Mouse (Mus musculus): ENCODE results near the gene Cdx4. TPM values are rescaled to one million over a fixed set of nuclear protein-coding genes. Genes with fewer than 3 reads are reported as not detected.

Gene Cdx4
- polyA plus RNA-seq, 1 experiment from 2014 or later: not detected

DNA sequence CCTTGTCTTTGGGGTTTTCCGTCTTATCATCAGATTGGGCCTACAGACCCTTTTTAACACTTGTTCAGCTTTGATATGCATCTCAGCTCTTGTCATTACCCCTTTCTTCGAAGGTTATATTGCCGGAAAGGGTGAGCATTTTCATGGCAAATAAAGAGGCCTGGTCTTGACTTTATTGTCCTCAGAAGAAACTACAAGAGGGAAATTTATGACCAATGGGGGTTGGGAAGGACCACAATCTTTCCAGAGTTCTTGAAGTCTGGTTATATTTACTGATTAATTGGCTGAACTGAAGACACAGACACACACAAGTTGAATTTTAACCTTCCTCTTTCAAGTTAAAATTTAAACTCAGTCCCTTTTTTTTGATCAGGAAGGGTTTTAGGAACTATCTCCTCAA is 4.7 kb downstream of the Cdx4 start:
- Histone ChIP-seq H3K27ac (ENCODE audit: low read length) (no peak overlapping the region), H3K4me3 (ENCODE audit: low read length) (no peak overlapping the region), H3K9me3 (ENCODE audit: control insufficient read depth, low read length) (no peaks in the 10 kb centered on the region), H3K4me2 (ENCODE audit: low read depth, low read length) (no peak overlapping the region), H3K27me3 (replicated peaks; ENCODE audit: control insufficient read depth, insufficient read depth, low read length) (peaks cover 24% of the 10 kb centered on the region), H3K36me3 (ENCODE audit: control insufficient read depth, insufficient read depth, low read length) (no peaks in the 10 kb centered on the region), H3K9ac (ENCODE audit: low read depth, low read length) (no peak overlapping the region), H3K4me1 (ENCODE audit: control insufficient read depth, insufficient read depth, low read length) (no peaks in the 10 kb centered on the region)
- WGBS: 44% methylated on average over 3 of the region's 3 CpGs
- peak; percentile 68 for ATAC-seq

DNA sequence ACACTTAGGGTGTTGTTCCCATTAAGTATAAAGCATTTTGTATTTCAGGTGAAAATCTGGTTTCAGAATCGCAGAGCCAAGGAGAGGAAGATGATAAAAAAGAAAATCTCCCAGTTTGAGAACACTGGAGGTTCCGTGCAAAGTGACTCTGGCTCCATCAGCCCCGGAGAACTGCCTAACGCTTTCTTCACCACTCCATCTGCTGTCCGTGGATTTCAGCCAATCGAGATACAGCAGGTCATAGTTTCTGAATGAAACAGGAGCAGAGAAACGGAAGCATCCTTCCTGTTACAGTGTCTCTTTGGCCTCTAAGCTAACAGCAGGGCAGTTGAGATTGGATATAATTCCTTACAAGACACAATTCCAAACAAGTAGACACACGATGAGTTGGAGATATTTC is 8.2 kb downstream of the Cdx4 start:
- Histone ChIP-seq H3K9me3 (ENCODE audit: control insufficient read depth, low read length) (no peaks in the 10 kb centered on the region), H3K4me3 (ENCODE audit: low read length) (no peak overlapping the region), H3K4me1 (ENCODE audit: control insufficient read depth, insufficient read depth, low read length) (no peaks in the 10 kb centered on the region), H3K9ac (ENCODE audit: low read depth, low read length) (no peak overlapping the region), H3K4me2 (ENCODE audit: low read depth, low read length) (no peak overlapping the region), H3K36me3 (ENCODE audit: control insufficient read depth, insufficient read depth, low read length) (no peaks in the 10 kb centered on the region), H3K27ac (ENCODE audit: low read length) (no peak overlapping the region), H3K27me3 (replicated peaks; ENCODE audit: control insufficient read depth, insufficient read depth, low read length) (peaks cover 5% of the 10 kb centered on the region; the same call in 1 of the 2 replicates)
- 71% methylated on average over 8 of the region's 8 CpGs for WGBS
- no peak for ATAC-seq

DNA sequence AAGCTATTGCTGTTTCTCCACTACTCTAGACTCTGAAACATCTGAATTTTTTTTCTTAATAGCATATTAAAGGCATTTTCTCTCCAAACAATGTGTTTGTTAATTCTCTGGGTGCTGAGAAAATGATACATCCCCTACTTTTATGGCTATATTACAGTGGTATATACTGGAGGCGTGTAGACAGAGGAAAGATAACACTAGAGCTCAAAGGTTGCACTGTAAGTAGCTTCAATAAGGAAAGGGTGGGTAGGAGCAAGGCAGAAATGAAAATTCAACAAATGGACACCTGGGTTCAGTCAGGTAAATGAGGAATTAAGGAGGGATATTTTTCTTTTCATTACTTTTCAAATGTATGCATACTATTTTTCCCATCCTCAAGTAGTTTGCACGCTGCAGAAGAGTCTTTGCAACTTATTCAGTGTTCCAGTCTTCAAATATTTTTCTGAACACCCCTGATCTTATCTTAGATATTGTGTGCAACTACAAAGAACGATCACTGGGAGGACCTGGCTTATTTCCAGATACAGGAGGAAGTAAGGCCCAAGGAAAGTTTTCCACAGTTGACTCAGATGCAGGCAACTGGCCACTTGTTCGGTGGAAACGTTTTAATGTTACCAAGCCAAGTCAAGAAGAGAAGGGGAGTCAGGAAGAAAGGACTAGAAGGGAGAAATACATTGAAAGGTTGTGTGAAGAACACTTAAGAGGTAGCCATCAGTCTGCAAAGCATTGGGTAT is 10.1 kb downstream of the Cdx4 start:
- peak; percentile 97 for ATAC-seq
- no peak overlapping the region for H3K4me2 ChIP-seq (ENCODE audit: low read depth, low read length)
- H3K36me3 ChIP-seq (ENCODE audit: control insufficient read depth, insufficient read depth, low read length): no peaks in the 10 kb centered on the region
- H3K9me3 ChIP-seq (ENCODE audit: control insufficient read depth, low read length): no peaks in the 10 kb centered on the region
- WGBS: 48% methylated on average over 5 of the region's 5 CpGs
- peaks cover 5% of the 10 kb centered on the region; the same call in 1 of the 2 replicates for H3K27me3 ChIP-seq (replicated peaks; ENCODE audit: control insufficient read depth, insufficient read depth, low read length)
- no peak overlapping the region for H3K9ac ChIP-seq (ENCODE audit: low read depth, low read length)
- peak overlapping the region; percentile 69 for H3K27ac ChIP-seq (ENCODE audit: low read length)
- no peaks in the 10 kb centered on the region for H3K4me1 ChIP-seq (ENCODE audit: control insufficient read depth, insufficient read depth, low read length)
- no peak overlapping the region for H3K4me3 ChIP-seq (ENCODE audit: low read length)

DNA sequence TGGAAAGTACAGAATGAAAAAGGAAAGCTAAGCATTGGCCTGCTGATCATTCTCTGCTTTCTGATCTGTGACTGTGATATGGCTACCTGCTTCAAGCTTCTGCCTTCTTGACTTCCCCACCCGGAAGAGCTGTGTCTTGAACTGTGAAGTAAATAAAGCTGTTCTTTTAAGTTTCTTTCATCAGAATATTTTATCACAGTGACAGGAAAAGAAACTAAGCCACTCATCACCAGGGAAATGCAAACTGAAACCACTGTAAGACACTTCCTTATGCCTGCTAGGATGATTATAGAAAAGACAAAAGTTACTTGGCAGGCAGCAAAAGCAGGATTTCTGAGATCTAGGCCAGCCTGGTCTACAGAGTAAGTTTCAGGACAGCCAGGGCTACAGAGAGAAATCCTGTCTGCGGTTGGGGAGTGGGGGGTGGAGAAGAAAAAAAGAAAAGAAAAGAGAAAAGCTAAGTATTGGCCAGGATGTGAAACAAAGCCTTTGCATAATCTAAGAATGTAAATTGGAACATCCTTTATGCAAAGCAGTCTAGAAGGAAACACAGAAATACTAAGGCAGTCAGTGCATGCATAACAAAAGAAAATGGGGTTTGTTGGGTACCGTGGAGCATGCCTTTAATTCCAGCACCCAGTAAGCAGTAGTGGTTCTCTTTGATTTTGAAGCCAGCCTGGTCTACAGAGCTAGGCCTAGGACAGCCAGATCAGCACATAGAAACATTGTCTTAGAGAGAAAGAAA is 20.3 kb downstream of the Cdx4 start:
- WGBS: 63% methylated on average over 3 of the region's 3 CpGs
- no peak overlapping the region for H3K27ac ChIP-seq (ENCODE audit: low read length)
- H3K4me2 ChIP-seq (ENCODE audit: low read depth, low read length): no peak overlapping the region
- no peaks in the 10 kb centered on the region for H3K9me3 ChIP-seq (ENCODE audit: control insufficient read depth, low read length)
- H3K27me3 ChIP-seq (replicated peaks; ENCODE audit: control insufficient read depth, insufficient read depth, low read length): peaks cover 4% of the 10 kb centered on the region; the same call in 1 of the 2 replicates
- H3K4me1 ChIP-seq (ENCODE audit: control insufficient read depth, insufficient read depth, low read length): no peaks in the 10 kb centered on the region
- no peak for ATAC-seq
- H3K4me3 ChIP-seq (ENCODE audit: low read length): no peak overlapping the region
- no peaks in the 10 kb centered on the region for H3K36me3 ChIP-seq (ENCODE audit: control insufficient read depth, insufficient read depth, low read length)
- no peak overlapping the region for H3K9ac ChIP-seq (ENCODE audit: low read depth, low read length)

DNA sequence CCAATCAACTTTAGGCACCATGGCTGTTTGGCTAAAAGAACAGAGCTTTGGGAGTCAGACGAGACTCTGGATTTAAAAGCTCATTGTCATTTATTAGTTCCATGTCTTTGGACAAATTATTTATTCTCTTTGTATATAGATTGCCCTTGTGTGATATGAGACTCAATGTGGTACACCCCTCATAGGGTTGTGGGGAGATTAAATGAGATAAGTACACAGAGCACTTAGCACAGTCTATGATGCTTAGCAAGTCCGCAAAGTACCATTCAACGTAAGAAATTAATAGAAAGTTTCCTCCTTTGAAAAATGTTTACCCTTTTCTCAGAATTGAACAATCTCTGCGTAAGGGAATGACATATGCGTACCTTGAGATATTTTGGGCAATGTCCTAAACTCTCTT is 34.6 kb downstream of the Cdx4 start:
- H3K9me3 ChIP-seq (ENCODE audit: control insufficient read depth, low read length): no peaks in the 10 kb centered on the region

DNA sequence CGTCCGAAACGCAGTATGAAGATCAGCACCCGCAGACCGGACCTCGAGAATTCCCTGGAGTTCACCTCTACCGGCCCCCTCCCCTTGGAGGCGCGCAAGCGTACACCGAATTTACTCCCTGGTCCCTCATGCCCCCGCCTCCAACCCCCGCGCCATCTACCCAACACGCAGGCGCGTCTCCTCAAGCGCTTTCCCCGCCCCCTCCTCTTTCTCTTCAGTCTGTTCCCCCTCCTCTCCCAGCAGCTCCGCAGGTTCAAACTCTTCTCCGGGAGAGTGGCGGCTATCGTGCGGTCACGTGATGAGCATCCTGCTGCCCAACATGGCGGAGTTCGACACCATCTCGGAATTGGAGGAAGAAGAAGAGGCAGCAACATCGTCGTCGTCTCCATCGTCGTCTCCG is 35.1 kb downstream of the Cdx4 start, which contains the start of gene Chic1:
Gene Chic1, plus strand, starts transcription at position 190 of the 400 bp plus-strand sequence.
- Histone ChIP-seq H3K36me3 (ENCODE audit: control insufficient read depth, insufficient read depth, low read length) (no peaks in the 10 kb centered on the region), H3K27ac (ENCODE audit: low read length) (peak within 1 kb of the TSS; percentile 33), H3K27me3 (replicated peaks; ENCODE audit: control insufficient read depth, insufficient read depth, low read length) (peaks cover 2% of the 10 kb centered on the region; the same call in 1 of the 2 replicates), H3K9ac (ENCODE audit: low read depth, low read length) (peak within 1 kb of the TSS; percentile 74), H3K4me1 (ENCODE audit: control insufficient read depth, insufficient read depth, low read length) (no peaks in the 10 kb centered on the region), H3K4me2 (ENCODE audit: low read depth, low read length) (peak within 1 kb of the TSS; percentile 49), H3K4me3 (ENCODE audit: low read length) (peak within 1 kb of the TSS; percentile 62), H3K9me3 (ENCODE audit: control insufficient read depth, low read length) (no peaks in the 10 kb centered on the region)
- WGBS: 11% methylated on average over 34 of the region's 34 CpGs
- peak; percentile 87 for ATAC-seq

More for the DNA sequence above, 34.6 kb downstream of the Cdx4 start:
- Histone ChIP-seq H3K36me3 (ENCODE audit: control insufficient read depth, insufficient read depth, low read length) (no peaks in the 10 kb centered on the region), H3K27me3 (replicated peaks; ENCODE audit: control insufficient read depth, insufficient read depth, low read length) (peaks cover 2% of the 10 kb centered on the region; the same call in 1 of the 2 replicates), H3K9ac (ENCODE audit: low read depth, low read length) (no peak overlapping the region), H3K4me1 (ENCODE audit: control insufficient read depth, insufficient read depth, low read length) (no peaks in the 10 kb centered on the region), H3K4me2 (ENCODE audit: low read depth, low read length) (peak overlapping the region; percentile 49; the same call in 1 of the 2 replicates), H3K27ac (ENCODE audit: low read length) (no peak overlapping the region), H3K4me3 (ENCODE audit: low read length) (peak overlapping the region; percentile 62)
- WGBS: 39% methylated on average over 5 of the region's 5 CpGs
- peak; percentile 10; the same call in 1 of the 2 replicates for ATAC-seq

DNA sequence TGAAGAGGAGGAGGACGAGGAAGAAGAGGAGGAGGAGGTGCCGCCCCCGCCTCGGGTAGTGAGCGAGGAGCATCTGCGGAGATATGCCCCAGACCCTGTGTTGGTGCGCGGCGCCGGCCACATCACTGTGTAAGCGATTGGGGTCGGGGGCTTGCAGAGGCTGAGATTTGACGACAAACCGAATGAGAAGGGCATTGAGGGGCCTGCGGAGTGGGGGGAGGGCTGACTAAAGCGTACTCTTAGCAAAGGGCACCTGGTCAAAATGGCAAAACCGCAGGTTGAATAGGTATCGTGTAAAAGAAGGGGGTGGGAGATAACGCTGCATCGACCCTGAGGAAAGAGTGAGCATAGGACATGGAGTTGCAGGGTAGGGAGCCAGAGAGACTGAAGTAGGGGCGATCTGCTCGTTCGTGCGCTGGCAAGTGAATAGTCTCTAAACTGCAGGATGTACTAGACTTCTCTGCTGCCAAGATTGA is 35.6 kb downstream of the Cdx4 start:
- H3K9ac ChIP-seq (ENCODE audit: low read depth, low read length): peak overlapping the region; percentile 74
- WGBS: 9% methylated on average over 24 of the region's 24 CpGs
- ATAC-seq: peak; percentile 66
- H3K4me2 ChIP-seq (ENCODE audit: low read depth, low read length): peak overlapping the region; percentile 49
- no peaks in the 10 kb centered on the region for H3K4me1 ChIP-seq (ENCODE audit: control insufficient read depth, insufficient read depth, low read length)
- peak overlapping the region; percentile 33 for H3K27ac ChIP-seq (ENCODE audit: low read length)
- no peaks in the 10 kb centered on the region for H3K9me3 ChIP-seq (ENCODE audit: control insufficient read depth, low read length)
- peak overlapping the region; percentile 62 for H3K4me3 ChIP-seq (ENCODE audit: low read length)
- H3K36me3 ChIP-seq (ENCODE audit: control insufficient read depth, insufficient read depth, low read length): no peaks in the 10 kb centered on the region
- peaks cover 2% of the 10 kb centered on the region; the same call in 1 of the 2 replicates for H3K27me3 ChIP-seq (replicated peaks; ENCODE audit: control insufficient read depth, insufficient read depth, low read length)

- H3K4me1 ChIP-seq (ENCODE audit: control insufficient read depth, insufficient read depth, low read length): no peaks in the 10 kb centered on the region
- H3K27me3 ChIP-seq (replicated peaks; ENCODE audit: control insufficient read depth, insufficient read depth, low read length): 0 out of 2 replicates have a peak, but pooled peaks cover 3% of the 10 kb centered on the region
- ATAC-seq: no peak
- no peak overlapping the region for H3K4me2 ChIP-seq (ENCODE audit: low read depth, low read length)
- H3K4me3 ChIP-seq (ENCODE audit: low read length): no peak overlapping the region
- no peaks in the 10 kb centered on the region for H3K9me3 ChIP-seq (ENCODE audit: control insufficient read depth, low read length)
- H3K36me3 ChIP-seq (ENCODE audit: control insufficient read depth, insufficient read depth, low read length): no peaks in the 10 kb centered on the region
- 41% methylated on average over 5 of the region's 5 CpGs for WGBS
- no peak overlapping the region for H3K9ac ChIP-seq (ENCODE audit: low read depth, low read length)
- H3K27ac ChIP-seq (ENCODE audit: low read length): no peak overlapping the region
Observed at GRCm38 (mm10) chrX:103366201-103366600, 45.0 kb downstream of the Cdx4 start.

DNA sequence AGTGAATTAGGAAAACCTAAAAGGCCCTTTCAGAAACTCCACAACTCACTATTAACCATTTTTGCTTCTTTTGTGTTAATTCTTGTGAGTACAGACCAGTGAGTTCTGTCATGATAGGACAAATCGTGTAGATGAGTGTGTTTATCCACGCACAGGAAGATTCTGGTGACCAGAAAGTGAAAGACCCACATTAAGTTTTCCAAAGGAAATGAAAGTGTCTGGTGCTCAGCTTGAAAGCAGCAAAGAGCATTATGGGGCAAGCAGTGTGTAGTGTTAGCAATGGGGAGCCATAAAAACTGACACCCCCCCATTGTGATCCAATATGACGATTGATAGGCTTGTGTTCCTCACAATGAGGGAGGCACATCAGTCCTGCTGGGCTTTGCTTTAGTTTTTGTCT is 47.5 kb downstream of the Cdx4 start:
- ATAC-seq: no peak
- Histone ChIP-seq H3K4me3 (ENCODE audit: low read length) (no peak overlapping the region), H3K36me3 (ENCODE audit: control insufficient read depth, insufficient read depth, low read length) (no peaks in the 10 kb centered on the region), H3K27ac (ENCODE audit: low read length) (no peak overlapping the region), H3K4me2 (ENCODE audit: low read depth, low read length) (no peak overlapping the region), H3K4me1 (ENCODE audit: control insufficient read depth, insufficient read depth, low read length) (no peaks in the 10 kb centered on the region), H3K27me3 (replicated peaks; ENCODE audit: control insufficient read depth, insufficient read depth, low read length) (0 out of 2 replicates have a peak, but pooled peaks cover 3% of the 10 kb centered on the region), H3K9me3 (ENCODE audit: control insufficient read depth, low read length) (no peaks in the 10 kb centered on the region), H3K9ac (ENCODE audit: low read depth, low read length) (no peak overlapping the region)
- WGBS: 70% methylated on average over 3 of the region's 3 CpGs
